Mouse (Mus musculus) C2C12 (cell line): ENCODE data around the gene Src. TPM values are rescaled to one million over a fixed set of nuclear protein-coding genes. Genes with fewer than 3 reads are reported as not detected.
"Not testable (repeated sequence)": the region's sequence is repeated elsewhere in the genome, so short reads cannot be mapped to it uniquely, and the experiment has no call there.

Source experiments
- H3K27me3 ChIP-seq: one replicate; pipeline ENCODE4 v1.6.1; 2011; ENCODE audit not compliant: control insufficient read depth, insufficient read depth, insufficient read length
- H3K36me3 ChIP-seq: one replicate; pipeline ENCODE4 v1.6.1; 2011; ENCODE audit not compliant: control insufficient read depth, insufficient read depth
- H3K4me3 ChIP-seq: one replicate; pipeline ENCODE4 v1.5.1; 2011; ENCODE audit warnings: mild to moderate bottlenecking, control low read depth; ENCODE audit not compliant: poor library complexity, insufficient read depth, severe bottlenecking
- H3K79me2 ChIP-seq: one replicate; pipeline ENCODE4 v1.6.1; 2011; ENCODE audit not compliant: control insufficient read depth, insufficient read depth
- H3K79me3 ChIP-seq: one replicate; pipeline ENCODE4 v1.6.1; 2011; ENCODE audit warnings: low read depth, control low read depth
- H3ac ChIP-seq: one replicate; pipeline ENCODE3; 2011; ENCODE audit warnings: low read depth; ENCODE audit not compliant: control insufficient read depth, insufficient read length
- CEBPB ChIP-seq: IDR thresholded peaks from one replicate; pipeline ENCODE4 v1.6.1; 2011; ENCODE audit warnings: low read depth, mild to moderate bottlenecking, control low read depth, moderate library complexity
- CTCF ChIP-seq: IDR thresholded peaks from one replicate; pipeline ENCODE4 v1.5.1; 2011; ENCODE audit not compliant: control insufficient read depth, insufficient read depth, insufficient read length
- FOSL1 ChIP-seq: IDR thresholded peaks from one replicate; pipeline ENCODE4 v1.8.0; 2011; ENCODE audit warnings: mild to moderate bottlenecking, low read length; ENCODE audit not compliant: poor library complexity, insufficient read depth, severe bottlenecking
- MAX ChIP-seq: IDR thresholded peaks from one replicate; pipeline ENCODE4 v1.6.1; 2011; ENCODE audit warnings: mild to moderate bottlenecking, control low read depth
- MYOD1 ChIP-seq: IDR thresholded peaks from one replicate; pipeline ENCODE4 v1.6.1; 2011; ENCODE audit warnings: low read depth; ENCODE audit not compliant: control insufficient read depth, insufficient read length
- MYOG ChIP-seq: IDR thresholded peaks from one replicate; pipeline ENCODE4 v1.6.1; 2011; ENCODE audit not compliant: control insufficient read depth, insufficient read length; ENCODE audit errors: extremely low read depth
- USF1 ChIP-seq: IDR thresholded peaks from one replicate; pipeline ENCODE4 v1.6.1; 2011; ENCODE audit warnings: low read depth, mild to moderate bottlenecking, control low read depth, moderate library complexity
- polyA plus RNA-seq: library from polyadenylated mRNA; unstranded; fragments of >200 nt; fragmentation: generic; extraction: Trizol; gene quantifications from one replicate; pipeline ENCODE4 v1.2.1, GENCODE M21; 2012; ENCODE audit warnings: missing spikeins

Gene Src
- polyA plus RNA-seq, 1 experiment: 29.3 TPM

DNA sequence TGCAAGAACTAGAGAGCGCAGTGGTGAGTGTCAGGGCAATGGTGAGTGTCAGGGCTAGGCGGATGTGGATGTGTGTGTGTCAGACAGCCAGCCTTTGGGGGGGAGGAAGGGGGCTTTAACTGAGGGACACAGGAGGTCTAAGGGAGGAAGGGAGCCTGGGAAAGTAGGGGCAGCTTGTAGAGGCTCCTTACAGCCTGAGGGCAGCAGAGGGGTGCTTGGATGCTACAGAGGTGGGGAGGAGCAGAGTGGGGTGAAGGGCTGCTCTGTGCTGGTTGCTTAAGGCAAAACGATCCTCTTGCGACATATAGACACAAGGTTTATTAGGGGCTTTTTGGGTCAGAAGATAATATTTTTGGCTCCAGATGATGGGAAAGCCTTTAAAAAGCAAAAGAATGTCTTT is 33.4 kb upstream of the Src start:
- peaks cover 54% of the 10 kb centered on the region for H3K36me3 ChIP-seq

DNA sequence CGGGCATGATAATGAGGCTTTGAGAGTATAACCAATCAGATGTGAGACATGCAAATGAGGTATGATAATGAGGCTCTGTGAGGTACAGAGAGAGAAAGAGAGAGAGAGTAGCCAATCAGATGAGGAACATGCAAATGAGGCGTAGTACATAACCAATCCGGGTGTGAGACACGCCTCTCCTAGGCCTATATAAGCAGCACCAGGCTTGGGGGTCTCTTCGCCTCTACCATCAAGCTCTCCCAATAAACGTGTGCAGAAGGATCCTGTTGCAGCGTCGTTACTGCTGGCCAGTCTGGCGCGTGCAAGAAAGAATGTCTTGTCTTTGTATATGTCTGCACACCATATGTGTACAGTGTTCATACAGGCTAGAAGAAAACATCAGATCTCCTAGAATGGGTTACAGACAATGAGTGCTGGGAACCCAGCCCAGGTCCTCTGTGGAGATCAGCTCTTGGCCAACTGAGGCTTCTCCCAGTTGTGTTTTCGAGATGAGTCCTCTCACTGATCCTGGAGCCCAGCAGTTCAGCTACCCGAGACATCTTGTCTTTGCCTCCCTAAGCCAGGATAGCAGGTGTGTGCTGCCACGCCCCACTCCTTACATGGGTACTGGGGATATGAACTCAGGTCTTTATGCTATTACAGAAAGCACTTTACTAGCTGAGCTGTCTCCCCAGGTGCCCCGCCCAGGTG is 29.2 kb upstream of the Src start:
- H3K4me3 ChIP-seq, H3K27me3 ChIP-seq, H3ac ChIP-seq, H3K79me3 ChIP-seq: not testable (repeated sequence)
- peaks cover 25% of the 10 kb centered on the region for H3K79me2 ChIP-seq
- peaks cover 22% of the 10 kb centered on the region for H3K36me3 ChIP-seq

More for the DNA sequence above, 33.4 kb upstream of the Src start:
- Histone ChIP-seq H3K79me3 (peaks cover 4% of the 10 kb centered on the region), H3K27me3 (no peaks in the 10 kb centered on the region), H3K79me2 (peaks cover 57% of the 10 kb centered on the region), H3K4me3 (no peak overlapping the region), H3ac (no peak overlapping the region)
- TF ChIP-seq CTCF (no peak), MAX (no peak)

DNA sequence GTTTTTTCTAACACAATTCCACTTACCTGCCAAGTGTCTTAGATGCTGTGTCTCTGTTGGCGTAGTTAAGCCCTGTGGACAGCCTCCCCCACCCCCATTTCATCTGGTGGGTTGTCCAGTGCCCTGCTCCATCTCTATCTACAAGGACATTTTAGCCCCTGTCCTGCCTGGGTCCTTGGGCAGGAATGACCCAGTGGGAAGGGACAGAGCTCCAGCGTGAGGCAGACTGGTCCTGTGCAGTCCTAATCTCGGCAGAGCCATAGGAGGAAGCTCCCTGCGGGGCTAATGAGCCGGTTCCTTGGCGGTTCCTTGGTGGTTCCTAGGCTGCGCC is 28.7 kb upstream of the Src start:
- peaks cover 21% of the 10 kb centered on the region for H3K79me2 ChIP-seq
- H3K27me3 ChIP-seq: no peaks in the 10 kb centered on the region
- peaks cover 2% of the 10 kb centered on the region for H3K79me3 ChIP-seq
- no peak overlapping the region for H3K4me3 ChIP-seq
- H3ac ChIP-seq: no peak overlapping the region
- TF ChIP-seq USF1 (no peak), CTCF (no peak), MYOD1 (no peak), CEBPB (no peak), MAX (no peak), MYOG (no peak), FOSL1 (no peak)
- H3K36me3 ChIP-seq: peaks cover 22% of the 10 kb centered on the region

DNA sequence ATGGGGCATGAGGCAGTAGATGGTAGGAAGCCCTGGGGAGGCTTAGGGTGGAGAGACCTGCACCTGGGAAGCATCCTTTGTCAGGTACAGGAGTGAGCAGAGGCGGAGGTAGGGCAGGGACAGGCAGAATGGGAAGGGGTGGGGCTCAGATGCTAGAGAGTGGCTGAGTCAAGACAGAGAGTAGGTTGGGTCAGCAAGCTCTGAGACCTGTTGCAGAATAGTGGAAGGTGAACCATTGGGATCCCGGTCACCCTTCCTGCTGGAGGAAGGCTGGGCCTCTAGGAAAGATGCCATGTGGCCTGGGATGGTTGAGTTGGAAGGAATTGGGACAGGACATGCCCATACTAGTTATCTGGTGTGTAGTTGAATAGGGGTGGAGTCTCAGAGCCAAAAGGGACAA is 25.9 kb upstream of the Src start:
- Histone ChIP-seq H3ac (no peak overlapping the region), H3K79me3 (peaks cover 2% of the 10 kb centered on the region), H3K79me2 (peaks cover 6% of the 10 kb centered on the region), H3K4me3 (no peak overlapping the region), H3K36me3 (peaks cover 34% of the 10 kb centered on the region), H3K27me3 (no peaks in the 10 kb centered on the region)
- TF ChIP-seq FOSL1 (no peak), USF1 (no peak), MYOD1 (no peak)

DNA sequence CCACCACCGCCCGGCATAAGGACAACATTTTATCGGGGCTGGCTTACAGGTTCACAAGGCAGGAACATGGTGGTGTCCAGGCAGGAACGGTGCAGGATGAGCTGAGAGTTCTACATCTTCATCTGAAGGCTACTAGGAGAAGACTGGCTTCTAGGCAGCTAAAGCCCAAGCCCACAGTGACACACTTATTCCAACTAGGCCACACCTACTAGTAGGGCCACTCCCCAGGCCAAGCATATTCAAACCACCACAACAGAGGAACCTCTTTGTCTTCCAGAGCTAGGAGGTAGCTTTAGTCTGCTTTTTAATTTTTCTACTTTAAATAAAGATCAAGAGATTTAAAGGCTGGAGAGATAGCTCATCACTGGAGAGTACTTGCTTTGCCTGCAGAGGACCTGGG is 24.7 kb upstream of the Src start:
- Histone ChIP-seq H3K79me2 (peaks cover 6% of the 10 kb centered on the region), H3K27me3 (no peaks in the 10 kb centered on the region), H3K4me3 (no peak overlapping the region), H3K79me3 (peaks cover 2% of the 10 kb centered on the region), H3ac (no peak overlapping the region), H3K36me3 (peaks cover 34% of the 10 kb centered on the region)
- TF ChIP-seq MAX (no peak), FOSL1 (no peak), CTCF (no peak), MYOD1 (no peak), CEBPB (no peak), USF1 (no peak), MYOG (no peak)

DNA sequence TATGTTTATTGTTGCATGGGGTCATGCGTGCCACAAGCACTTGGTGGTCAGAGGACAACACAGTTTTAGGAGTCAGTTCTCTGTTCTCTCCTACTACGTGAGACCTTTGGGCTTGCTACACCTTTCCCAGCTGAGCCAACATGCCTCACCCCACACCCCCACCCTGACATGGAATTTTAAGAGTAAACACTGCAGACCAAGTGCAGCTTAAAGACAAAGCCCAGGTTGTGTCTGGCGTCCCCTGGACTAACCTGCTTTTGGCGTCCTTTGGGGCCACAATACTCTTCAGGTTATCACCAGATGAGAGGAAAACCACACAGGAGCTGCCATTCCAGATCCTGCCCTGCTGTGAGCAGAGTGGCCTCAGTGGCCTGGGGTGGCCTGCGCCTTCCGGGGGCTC is 23.4 kb upstream of the Src start:
- Histone ChIP-seq H3K79me2 (peaks cover 6% of the 10 kb centered on the region), H3K79me3 (peaks cover 2% of the 10 kb centered on the region), H3K27me3 (no peaks in the 10 kb centered on the region), H3ac (no peak overlapping the region), H3K36me3 (peaks cover 36% of the 10 kb centered on the region), H3K4me3 (no peak overlapping the region)
- TF ChIP-seq MAX: no peak
- no peak for TF ChIP-seq USF1
- TF ChIP-seq FOSL1: no peak
- no peak for TF ChIP-seq MYOD1
- no peak for TF ChIP-seq CTCF
- no peak for TF ChIP-seq CEBPB
- no peak for TF ChIP-seq MYOG
